Mouse (Mus musculus) hindbrain, embryonic 15.5 days (tissue): ENCODE results near the gene St8sia6. TPM values are rescaled to one million over a fixed set of nuclear protein-coding genes. Genes with fewer than 3 reads are reported as not detected.

Experiments
- ATAC-seq: fragments of 200-750 bp; cut with Nextera tagmentation; 2 replicates; pipeline ENCODE4 v1.8.0; 2017; ENCODE audit warnings: low read depth, moderate number of reproducible peaks, moderate TSS enrichment; ENCODE audit not compliant: low FRiP score
- H3K27ac ChIP-seq: fragments of 300-500 bp; sonication (generic); replicated peaks from 2 replicates; pipeline ENCODE4 v1.5.1; 2015; ENCODE audit warnings: mild to moderate bottlenecking, inconsistent platforms
- H3K27me3 ChIP-seq: fragments of 300-500 bp; sonication (generic); 2 replicates; pipeline ENCODE4 v1.6.1; 2015; ENCODE audit warnings: control low read depth, inconsistent platforms
- H3K36me3 ChIP-seq: fragments of 300-500 bp; sonication (generic); 2 replicates; pipeline ENCODE4 v1.6.1; 2015; ENCODE audit warnings: control low read depth, inconsistent platforms
- H3K4me1 ChIP-seq: fragments of 300-500 bp; sonication (generic); replicated peaks from 2 replicates; pipeline ENCODE4 v1.6.1; 2015; ENCODE audit warnings: control low read depth, inconsistent platforms
- H3K4me2 ChIP-seq: fragments of 300-500 bp; sonication (generic); 2 replicates; pipeline ENCODE4 v1.6.1; 2015; ENCODE audit warnings: moderate library complexity, mild to moderate bottlenecking, inconsistent platforms
- H3K4me3 ChIP-seq: fragments of 300-500 bp; sonication (generic); 2 replicates; pipeline ENCODE4 v1.5.1; 2015; ENCODE audit warnings: mild to moderate bottlenecking, inconsistent platforms
- H3K9ac ChIP-seq: fragments of 300-500 bp; sonication (generic); 2 replicates; pipeline ENCODE4 v1.6.1; 2015; ENCODE audit warnings: inconsistent platforms
- H3K9me3 ChIP-seq: fragments of 300-500 bp; sonication (generic); 2 replicates; pipeline ENCODE4 v1.6.1; 2016; ENCODE audit warnings: control low read depth, inconsistent platforms
- WGBS: fragments of 180-500 bp; shearing (Covaris S2); methylation state at CpG from one replicate; pipeline ENCODE4 v1.1.7; 2015; 5-methylcytosine and 5-hydroxymethylcytosine counted together
- polyA plus RNA-seq: library from polyadenylated mRNA; unstranded; fragments of >200 nt; fragmentation: Nextera tagmentation; extraction: Ambion mirVana; gene quantifications from 2 replicates; pipeline ENCODE4 v1.2.1, GENCODE M21; 2015

St8sia6 gene
- polyA plus RNA-seq, 1 experiment from 2014 or later = 2.6 TPM

DNA sequence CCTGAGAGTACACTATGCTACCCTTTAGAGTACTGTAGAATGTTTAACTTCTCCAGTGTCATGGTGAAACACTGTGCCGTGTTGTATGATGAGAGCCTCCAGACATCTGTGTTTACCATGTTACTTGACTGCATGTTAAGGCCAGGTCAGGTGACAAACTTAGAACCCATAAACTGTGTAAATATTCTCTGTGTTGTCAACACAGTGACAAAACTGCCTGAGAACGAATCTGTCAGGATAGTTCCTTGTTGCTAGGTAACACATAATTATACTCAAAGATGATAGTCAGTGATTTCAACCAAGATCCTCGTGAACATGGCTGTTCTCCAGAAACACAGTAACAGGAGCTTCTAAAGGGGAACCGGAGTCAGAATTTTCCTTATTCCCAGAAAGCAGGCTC lies 38.1 kb downstream of the St8sia6 start:
- WGBS = 72% methylated on average over 4 of the region's 4 CpGs
- Histone ChIP-seq H3K36me3 (no peaks in the 10 kb centered on the region), H3K27me3 (no peaks in the 10 kb centered on the region), H3K9me3 (no peaks in the 10 kb centered on the region), H3K4me1 (no peaks in the 10 kb centered on the region), H3K4me3 (no peak overlapping the region), H3K9ac (no peak overlapping the region), H3K4me2 (no peak overlapping the region), H3K27ac (no peak overlapping the region)
- ATAC-seq = no peak

GRCm38 (mm10) chr2:13751691-13752090 lies 42.2 kb downstream of the St8sia6 start:
- Histone ChIP-seq H3K36me3 (no peaks in the 10 kb centered on the region), H3K9ac (no peak overlapping the region), H3K4me3 (no peak overlapping the region), H3K4me1 (no peaks in the 10 kb centered on the region), H3K4me2 (no peak overlapping the region), H3K27me3 (no peaks in the 10 kb centered on the region), H3K27ac (no peak overlapping the region), H3K9me3 (no peaks in the 10 kb centered on the region)
- ATAC-seq = no peak
- WGBS = 86% methylated on average over 1 of the region's 1 CpGs

GRCm38 (mm10) chr2:13750777-13751176 lies 43.1 kb downstream of the St8sia6 start:
- H3K9me3 ChIP-seq = no peaks in the 10 kb centered on the region
- H3K4me1 ChIP-seq = no peaks in the 10 kb centered on the region
- no peak overlapping the region for H3K9ac ChIP-seq
- ATAC-seq = no peak
- no peak overlapping the region for H3K27ac ChIP-seq
- no peak overlapping the region for H3K4me2 ChIP-seq
- 74% methylated on average over 1 of the region's 1 CpGs for WGBS
- no peak overlapping the region for H3K4me3 ChIP-seq
- no peaks in the 10 kb centered on the region for H3K36me3 ChIP-seq
- H3K27me3 ChIP-seq = no peaks in the 10 kb centered on the region

GRCm38 (mm10) chr2:13750089-13750488 lies 43.8 kb downstream of the St8sia6 start:
- Histone ChIP-seq H3K27ac (no peak overlapping the region), H3K4me1 (no peaks in the 10 kb centered on the region), H3K4me2 (no peak overlapping the region), H3K9me3 (no peaks in the 10 kb centered on the region), H3K36me3 (no peaks in the 10 kb centered on the region), H3K27me3 (no peaks in the 10 kb centered on the region), H3K9ac (no peak overlapping the region), H3K4me3 (no peak overlapping the region)
- ATAC-seq = no peak
- 47% methylated on average over 1 of the region's 1 CpGs for WGBS

DNA sequence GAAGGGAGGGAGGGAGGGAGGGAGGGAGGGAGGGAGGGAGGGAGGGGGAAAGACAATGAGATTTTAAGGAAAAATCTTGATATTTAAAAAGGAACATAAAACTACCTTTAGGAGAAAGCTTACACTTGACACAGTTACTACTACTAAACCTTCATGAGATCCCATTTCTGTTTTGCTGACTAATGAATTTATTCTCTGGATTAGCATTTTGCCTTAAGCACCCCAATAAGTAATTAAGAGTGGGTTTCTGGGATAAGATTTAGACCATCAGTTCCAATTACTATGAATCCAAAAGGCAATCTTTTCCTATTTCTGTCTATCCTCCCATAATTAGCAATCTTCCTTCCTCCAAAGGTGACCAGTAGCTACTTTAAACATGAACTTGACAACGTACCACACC lies 44.7 kb downstream of the St8sia6 start:
- H3K36me3 ChIP-seq = no peaks in the 10 kb centered on the region
- WGBS = 58% methylated on average over 1 of the region's 1 CpGs

DNA sequence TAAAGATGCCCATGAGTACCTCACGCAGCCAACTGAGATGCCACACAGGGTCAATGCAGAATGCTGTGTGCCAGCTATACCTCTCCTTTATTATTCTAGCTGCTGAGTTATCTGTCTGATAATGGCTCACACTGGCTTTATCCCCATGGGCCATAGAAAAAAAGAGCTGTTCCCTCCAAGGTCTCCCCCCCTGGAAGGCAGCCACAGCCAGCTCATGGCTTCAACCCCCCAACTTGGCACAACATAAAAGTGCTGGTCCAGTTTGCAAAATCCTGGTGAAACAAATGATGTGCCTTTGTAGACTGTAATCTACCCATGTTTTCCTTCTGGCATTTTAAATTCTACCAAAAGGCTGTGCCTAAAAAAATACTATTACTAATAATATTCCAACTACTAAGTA lies 46.3 kb downstream of the St8sia6 start:
- Histone ChIP-seq H3K27me3 (no peaks in the 10 kb centered on the region), H3K4me2 (no peak overlapping the region), H3K4me1 (no peaks in the 10 kb centered on the region), H3K9ac (no peak overlapping the region), H3K9me3 (no peaks in the 10 kb centered on the region), H3K4me3 (no peak overlapping the region), H3K27ac (no peak overlapping the region), H3K36me3 (no peaks in the 10 kb centered on the region)
- ATAC-seq = no peak
- WGBS = 87% methylated on average over 1 of the region's 1 CpGs

More for the DNA sequence above, 44.7 kb downstream of the St8sia6 start:
- H3K4me3 ChIP-seq = no peak overlapping the region
- no peak overlapping the region for H3K4me2 ChIP-seq
- no peaks in the 10 kb centered on the region for H3K4me1 ChIP-seq
- no peaks in the 10 kb centered on the region for H3K27me3 ChIP-seq
- no peak for ATAC-seq
- H3K9me3 ChIP-seq = no peaks in the 10 kb centered on the region
- H3K9ac ChIP-seq = no peak overlapping the region
- H3K27ac ChIP-seq = no peak overlapping the region

GRCm38 (mm10) chr2:13746023-13746422 lies 47.8 kb downstream of the St8sia6 start:
- H3K4me1 ChIP-seq = no peaks in the 10 kb centered on the region
- H3K36me3 ChIP-seq = no peaks in the 10 kb centered on the region
- no peaks in the 10 kb centered on the region for H3K27me3 ChIP-seq
- no peaks in the 10 kb centered on the region for H3K9me3 ChIP-seq
- H3K4me2 ChIP-seq = no peak overlapping the region
- no peak overlapping the region for H3K4me3 ChIP-seq
- 95% methylated on average over 1 of the region's 1 CpGs for WGBS
- H3K9ac ChIP-seq = no peak overlapping the region
- ATAC-seq = no peak
- no peak overlapping the region for H3K27ac ChIP-seq

GRCm38 (mm10) chr2:13738704-13739103 lies 55.2 kb downstream of the St8sia6 start:
- no peaks in the 10 kb centered on the region for H3K9me3 ChIP-seq
- no peak overlapping the region for H3K4me2 ChIP-seq
- no peak overlapping the region for H3K9ac ChIP-seq
- WGBS = 70% methylated on average over 7 of the region's 7 CpGs
- H3K4me3 ChIP-seq = no peak overlapping the region
- no peaks in the 10 kb centered on the region for H3K27me3 ChIP-seq
- H3K4me1 ChIP-seq = no peaks in the 10 kb centered on the region
- no peak for ATAC-seq
- no peaks in the 10 kb centered on the region for H3K36me3 ChIP-seq
- no peak overlapping the region for H3K27ac ChIP-seq

- Histone ChIP-seq H3K4me1 (no peaks in the 10 kb centered on the region), H3K9ac (no peak overlapping the region), H3K36me3 (no peaks in the 10 kb centered on the region), H3K9me3 (no peaks in the 10 kb centered on the region), H3K27ac (no peak overlapping the region), H3K4me3 (no peak overlapping the region), H3K27me3 (no peaks in the 10 kb centered on the region), H3K4me2 (no peak overlapping the region)
- no peak for ATAC-seq
- 61% methylated on average over 2 of the region's 2 CpGs for WGBS
Observed at GRCm38 (mm10) chr2:13727901-13728300, 66.0 kb downstream of the St8sia6 start.

DNA sequence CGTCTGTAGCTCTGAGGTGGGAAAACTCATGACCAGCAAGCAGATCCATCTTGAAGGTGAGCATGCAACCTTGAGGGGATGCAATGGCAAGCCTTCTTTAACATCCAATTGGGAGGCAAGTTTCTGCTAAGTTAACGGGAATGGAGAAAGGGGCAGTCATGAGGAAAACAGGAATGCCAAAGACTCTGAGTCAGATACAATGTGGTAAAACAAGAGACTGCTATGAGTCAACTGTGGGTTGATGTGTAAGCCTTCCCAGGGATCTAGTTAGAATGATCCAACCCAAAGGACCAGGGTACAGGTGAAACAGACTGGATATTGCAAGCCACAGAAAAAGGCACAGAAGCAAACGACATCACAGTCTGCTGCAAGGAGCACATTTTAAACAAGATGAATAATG lies 68.3 kb downstream of the St8sia6 start:
- Histone ChIP-seq H3K4me1 (no peaks in the 10 kb centered on the region), H3K27me3 (no peaks in the 10 kb centered on the region), H3K4me2 (no peak overlapping the region), H3K9ac (no peak overlapping the region), H3K4me3 (no peak overlapping the region), H3K9me3 (no peaks in the 10 kb centered on the region), H3K36me3 (no peaks in the 10 kb centered on the region), H3K27ac (no peak overlapping the region)
- WGBS = 70% methylated on average over 3 of the region's 3 CpGs
- no peak for ATAC-seq

GRCm38 (mm10) chr2:13722241-13722640 lies 71.6 kb downstream of the St8sia6 start:
- no peak overlapping the region for H3K4me2 ChIP-seq
- H3K9ac ChIP-seq = no peak overlapping the region
- H3K4me3 ChIP-seq = no peak overlapping the region
- WGBS = 65% methylated on average over 4 of the region's 4 CpGs
- H3K27me3 ChIP-seq = no peaks in the 10 kb centered on the region
- ATAC-seq = no peak
- H3K4me1 ChIP-seq = no peaks in the 10 kb centered on the region
- H3K9me3 ChIP-seq = no peaks in the 10 kb centered on the region
- no peaks in the 10 kb centered on the region for H3K36me3 ChIP-seq
- H3K27ac ChIP-seq = no peak overlapping the region

DNA sequence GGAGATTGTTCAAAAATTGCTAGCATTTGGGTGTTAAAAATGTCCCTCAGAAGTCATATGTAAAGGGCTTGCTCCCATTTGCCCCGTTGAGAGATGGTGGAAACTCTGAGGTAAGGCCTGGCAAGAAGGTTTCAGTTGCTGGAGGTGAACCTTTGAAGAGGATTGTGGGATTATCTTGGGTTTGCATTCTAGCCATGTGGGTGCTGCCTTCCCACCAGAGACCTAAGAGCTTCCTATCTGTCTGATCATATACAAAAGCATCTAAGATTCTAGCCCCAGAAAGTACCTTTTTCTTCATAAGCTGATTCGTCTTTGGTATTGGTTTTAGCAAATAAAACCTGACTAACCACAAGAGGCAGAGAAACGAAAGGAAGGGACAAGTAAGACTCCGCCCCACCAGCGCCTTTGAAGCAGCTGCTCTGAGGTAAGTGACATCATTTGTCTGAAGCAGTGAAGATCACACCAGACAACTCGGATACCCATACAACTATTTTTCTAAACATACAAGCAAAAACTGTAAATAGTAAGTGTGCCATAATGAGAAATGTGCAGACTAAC lies 75.2 kb downstream of the St8sia6 start:
- no peak overlapping the region for H3K27ac ChIP-seq
- H3K27me3 ChIP-seq = no peaks in the 10 kb centered on the region
- 86% methylated on average over 6 of the region's 6 CpGs for WGBS
- no peaks in the 10 kb centered on the region for H3K9me3 ChIP-seq
- no peaks in the 10 kb centered on the region for H3K36me3 ChIP-seq
- no peak overlapping the region for H3K9ac ChIP-seq
- ATAC-seq = no peak
- no peaks in the 10 kb centered on the region for H3K4me1 ChIP-seq
- H3K4me3 ChIP-seq = no peak overlapping the region
- no peak overlapping the region for H3K4me2 ChIP-seq

GRCm38 (mm10) chr2:13708785-13709184 lies 85.1 kb downstream of the St8sia6 start:
- no peaks in the 10 kb centered on the region for H3K27me3 ChIP-seq
- H3K9me3 ChIP-seq = no peaks in the 10 kb centered on the region
- no peaks in the 10 kb centered on the region for H3K4me1 ChIP-seq
- no peak for ATAC-seq
- WGBS = 68% methylated on average over 1 of the region's 1 CpGs
- no peak overlapping the region for H3K9ac ChIP-seq
- no peak overlapping the region for H3K4me3 ChIP-seq
- H3K36me3 ChIP-seq = no peaks in the 10 kb centered on the region
- no peak overlapping the region for H3K4me2 ChIP-seq
- no peak overlapping the region for H3K27ac ChIP-seq
